ENCODE assay signal across 15 mouse cellular contexts in genomic region chr15:81198447-81198846, GRCm38 (mm10). TPM values are rescaled to one million over a fixed set of nuclear protein-coding genes. Genes with fewer than 3 reads are reported as not detected.
A peak's percentile ranks its signal among the peaks of the same experiment; 100 is the strongest.
DNase-seq lines count a peak whose midpoint lies in the region; ATAC-seq and TF ChIP-seq lines count a peak whose summit lies in the region.
"Had no signal": no experiment of that assay in that cellular context is flagged by ENCODE, and none has a peak within 500 bp of the region (broad histone marks: within the 10 kb centered on the region; RNA-seq: fewer than 3 reads in every experiment).

No protein-coding gene starts in this region.

- DNase-seq in gastrocnemius, adult 2 months: no peak
- no peak for DNase-seq in gastrocnemius, postnatal 36 days
- DNase-seq in liver, adult 2 months (ENCODE audit: extremely low read depth, low read depth, low spot score): no peak
- no peak for DNase-seq in liver
- no peak for DNase-seq in thymus, adult 2 months
- no peak for DNase-seq in thymus, adult 18-20 months
- peak; percentile 47 for DNase-seq in naive thymus-derived CD4-positive, alpha-beta T cell, adult 2 months (ENCODE audit: low read depth)
- DNase-seq: cerebellum, postnatal 10 days; embryo, embryonic 11 days; heart, postnatal 14 days had no signal

- no peak overlapping the region for H3K9ac ChIP-seq in liver, adult 2 months (ENCODE audit: low read depth, low read length)
- H3K9ac ChIP-seq: hindbrain, embryonic 15.5 days; kidney, embryonic 15.5 days; midbrain, embryonic 15.5 days had no signal

- no peak overlapping the region for H3K4me3 ChIP-seq in gastrocnemius, adult 2 months
- no peak overlapping the region for H3K4me3 ChIP-seq in liver, adult 2 months (ENCODE audit: insufficient read depth, low read depth, low read length)
- no peak overlapping the region for H3K4me3 ChIP-seq in thymus, adult 2 months (ENCODE audit: control insufficient read depth, insufficient read depth, low read length)
- H3K4me3 ChIP-seq: hindbrain, embryonic 15.5 days; kidney, embryonic 15.5 days; midbrain, embryonic 15.5 days had no signal

- no peaks in the 10 kb centered on the region for H3K4me1 ChIP-seq in liver, adult 2 months (ENCODE audit: control insufficient read depth, insufficient read depth, low read length)
- H3K4me1 ChIP-seq in thymus, adult 2 months (replicated peaks; ENCODE audit: control insufficient read depth, insufficient read depth, low read length): peaks cover 3% of the 10 kb centered on the region
- H3K4me1 ChIP-seq: hindbrain, embryonic 15.5 days; kidney, embryonic 15.5 days; midbrain, embryonic 15.5 days had no signal

- no peak for TF ChIP-seq POLR2A in liver, adult 2 months (IDR thresholded peaks at IDR 0.05; ENCODE audit: extremely low read depth, insufficient read depth, low read length)
- TF ChIP-seq POLR2A in thymus, adult 2 months (IDR thresholded peaks at IDR 0.05; ENCODE audit: control insufficient read depth, extremely low read depth, insufficient read depth, low read length, poor library complexity): no peak

- TF ChIP-seq CTCF in gastrocnemius, adult 2 months (IDR thresholded peaks at IDR 0.05): peak; percentile 32; the same call in 1 of the 2 replicates
- 0 out of 2 replicates have a peak, but pooled peaks have one; percentile 23 for TF ChIP-seq CTCF in liver, adult 2 months (IDR thresholded peaks at IDR 0.05; ENCODE audit: low read depth, low read length)
- 0 out of 2 replicates have a peak, but pooled peaks have one; percentile 25 for TF ChIP-seq CTCF in thymus, adult 2 months (IDR thresholded peaks at IDR 0.05; ENCODE audit: borderline replicate concordance, control insufficient read depth, extremely low read depth, insufficient read depth, low read length, poor library complexity)

- WGBS in liver, adult 2 months: 97% methylated on average over 5 of the region's 5 CpGs
- WGBS in thymus, adult 2 months: 98% methylated on average over 5 of the region's 5 CpGs

- ATAC-seq in inflammation-experienced regulatory T-cells, adult 6 months: no peak
- ATAC-seq: forebrain, embryonic 16.5 days; midbrain, embryonic 15.5 days had no signal

- no peaks in the 10 kb centered on the region for H3K27me3 ChIP-seq in liver, adult 2 months (ENCODE audit: control insufficient read depth, insufficient read depth, low read length)
- no peaks in the 10 kb centered on the region for H3K27me3 ChIP-seq in thymus, adult 2 months (ENCODE audit: control insufficient read depth, insufficient read depth, low read length)
- H3K27me3 ChIP-seq: hindbrain, embryonic 15.5 days; kidney, embryonic 15.5 days; midbrain, embryonic 15.5 days had no signal

- no peaks in the 10 kb centered on the region for H3K36me3 ChIP-seq in liver, adult 2 months (ENCODE audit: control insufficient read depth, insufficient read depth, low read length)
- no peaks in the 10 kb centered on the region for H3K36me3 ChIP-seq in thymus, adult 2 months (ENCODE audit: control insufficient read depth, insufficient read depth, low read length)
- H3K36me3 ChIP-seq: hindbrain, embryonic 15.5 days; kidney, embryonic 15.5 days; midbrain, embryonic 15.5 days had no signal

- no peak overlapping the region for H3K27ac ChIP-seq in gastrocnemius, adult 2 months
- H3K27ac ChIP-seq in liver, adult 2 months (replicated peaks; ENCODE audit: insufficient read depth, low read depth, low read length): no peak overlapping the region
- no peak overlapping the region for H3K27ac ChIP-seq in thymus, adult 2 months (ENCODE audit: control insufficient read depth, insufficient read depth, low read length)
- H3K27ac ChIP-seq: hindbrain, embryonic 15.5 days; kidney, embryonic 15.5 days; midbrain, embryonic 15.5 days had no signal

- no peaks in the 10 kb centered on the region for H3K79me2 ChIP-seq in liver, adult 2 months (ENCODE audit: control insufficient read depth, insufficient read depth, low read length)

- intact Hi-C loops in gastrocnemius, adult 2 months (cut with DNase I): loop anchor here (10.0 kb wide), 1 partner anchor 484 kb away; the partner anchor contains the start of gene Tnrc6b
- intact Hi-C loops in gastrocnemius, postnatal 36 days (cut with DNase I): loop anchor here (2.0 to 5.0 kb wide), 3 partner anchors 41 to 172 kb away; no protein-coding TSS in a partner anchor

RNA-seq across cellular contexts. Expression of gene Mrtfa, which starts 7.9 kb away (rescaled TPM):
- total RNA-seq in gastrocnemius, adult 2 months (2021): 10 to 100 TPM; 18.8 to 28.1 TPM
- total RNA-seq in gastrocnemius, postnatal 36 days (2021): 10 to 100 TPM; 17.6 to 21.5 TPM
- 1.0 and 3.1 TPM in 2 replicates for total RNA-seq in liver, adult 2 months (2014; rRNA removed)
- polyA plus RNA-seq in liver, adult 2 months (2012; rRNA removed): 5.0 and 5.6 TPM in 2 replicates
- 114 and 127 TPM in 2 replicates for polyA plus RNA-seq in thymus, adult 2 months (2012; rRNA removed)
- polyA plus RNA-seq in inflammation-experienced regulatory T-cells, adult 6 months (2017; shearing (Covaris generic)): 10 to 100 TPM; 47.3 to 66.5 (median 48.1) TPM

RNA-seq across cellular contexts. Expression of gene Mchr1, which starts 36.9 kb away (rescaled TPM):
- 1 to 10 TPM; 3.2 to 5.5 TPM for total RNA-seq in gastrocnemius, adult 2 months (2021)
- 1 to 10 TPM; 1.4 to 2.4 TPM for total RNA-seq in gastrocnemius, postnatal 36 days (2021)
- total RNA-seq in liver, adult 2 months (2014; rRNA removed): not detected in 2 replicates
- polyA plus RNA-seq in liver, adult 2 months (2012; rRNA removed): not detected in 2 replicates
- polyA plus RNA-seq in thymus, adult 2 months (2012; rRNA removed): 0.18 TPM in 1 of 2 replicates, not detected in the other
- not detected for polyA plus RNA-seq in inflammation-experienced regulatory T-cells, adult 6 months (2017; shearing (Covaris generic))
- total RNA-seq: heart, postnatal 14 days had no signal
